Comparison of ENCODE assay signal across 9 mouse cellular contexts in the genomic region with DNA sequence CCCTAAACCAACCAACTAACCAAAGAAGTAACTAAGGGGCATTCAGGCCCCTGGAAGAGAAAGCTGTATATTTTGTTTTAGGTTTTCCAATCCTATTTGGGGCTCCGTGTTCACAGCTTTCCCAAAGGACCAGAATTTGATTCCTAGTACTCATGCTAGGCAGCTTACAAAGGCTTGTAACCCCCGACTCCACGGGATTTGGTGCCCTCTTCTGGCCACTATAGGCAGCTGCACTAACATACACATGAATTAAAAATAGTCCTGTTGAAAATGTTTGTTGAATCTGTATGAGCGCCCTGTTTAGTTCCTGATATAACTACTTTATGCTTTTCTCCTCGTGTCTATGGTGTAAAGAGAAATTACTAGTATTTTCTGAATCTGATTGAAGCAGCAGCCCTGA. TPM values are rescaled to one million over a fixed set of nuclear protein-coding genes. Genes with fewer than 3 reads are reported as not detected.
DNase-seq lines count a peak whose midpoint lies in the region; ATAC-seq and TF ChIP-seq lines count a peak whose summit lies in the region.
"Had no signal": no experiment of that assay in that cellular context is flagged by ENCODE, and none has a peak within 500 bp of the region (broad histone marks: within the 10 kb centered on the region; RNA-seq: fewer than 3 reads in every experiment).

No protein-coding gene starts in this region.

- WGBS in limb, embryonic 10.5 days = 12% methylated on average over 5 of the region's 5 CpGs

- peak overlapping the region in 1 of 3 experiments; percentile 3 for H3K4me3 ChIP-seq in CH12.LX (replicated peaks in 1 of 3; ENCODE audit: low read depth in 2 of 3, low read length in 2 of 3, poor library complexity in 1 of 3)
- no peak overlapping the region for H3K4me3 ChIP-seq in cortical plate, adult 2 months (ENCODE audit: insufficient read depth, low read length)
- H3K4me3 ChIP-seq in limb, embryonic 10.5 days = no peak overlapping the region
- H3K4me3 ChIP-seq: neural tube, embryonic 13.5 days had no signal

- ATAC-seq in Patski = no peak

- POLR2A ChIA-PET in Patski (lab: Charles Lee) = no interaction called here

- CTCF ChIA-PET in Patski (lab: Charles Lee) = interaction anchor here (0.8 to 5.7 kb wide), 6 partner anchors 11 to 105 kb away, joined by 3 to 60 read pairs (median 3); no protein-coding TSS in a partner anchor

- H3K27ac ChIP-seq in CH12.LX (ENCODE audit: insufficient read depth, low read depth) = no peak overlapping the region
- no peak overlapping the region for H3K27ac ChIP-seq in cortical plate, adult 2 months (ENCODE audit: insufficient read depth, low read length)
- H3K27ac ChIP-seq in limb, embryonic 10.5 days = no peak overlapping the region
- H3K27ac ChIP-seq: neural tube, embryonic 13.5 days had no signal

- TF ChIP-seq RAD21 in CH12.LX (IDR thresholded peaks at IDR 0.05; ENCODE audit: low read depth, low read length) = peak; percentile 74

- peak; percentile 55 to 74 for TF ChIP-seq CTCF in CH12.LX (conservative IDR thresholded peaks at IDR 0.05 in 1 of 2, IDR thresholded peaks at IDR 0.05 in 1 of 2; ENCODE audit: low read depth in 2 of 2, low read length in 2 of 2)
- peak; percentile 91 for TF ChIP-seq CTCF in Patski (IDR thresholded peaks at IDR 0.05)
- peak; percentile 61 for TF ChIP-seq CTCF in cortical plate, adult 2 months (IDR thresholded peaks at IDR 0.05; ENCODE audit: extremely low read depth, insufficient read depth, low read length)

- H3K79me2 ChIP-seq in CH12.LX (replicated peaks; ENCODE audit: control insufficient read depth, extremely low read depth, insufficient read depth, poor library complexity, severe bottlenecking) = no peaks in the 10 kb centered on the region

- no peak for TF ChIP-seq EP300 in CH12.LX (IDR thresholded peaks at IDR 0.05; ENCODE audit: low read length)

- H3K27me3 ChIP-seq in CH12.LX (replicated peaks) (no peaks in the 10 kb centered on the region), Patski (peaks cover 13% of the 10 kb centered on the region)
- H3K27me3 ChIP-seq in limb, embryonic 10.5 days (ENCODE audit: low read depth, poor library complexity, severe bottlenecking) = no peaks in the 10 kb centered on the region
- H3K27me3 ChIP-seq: neural tube, embryonic 13.5 days had no signal

- 0 out of 4 replicates have a peak, but pooled peaks cover 0 to 2% of the 10 kb centered on the region in 2 experiments for H3K4me1 ChIP-seq in CH12.LX (ENCODE audit: control insufficient read depth in 1 of 2, insufficient read depth in 2 of 2)
- no peaks in the 10 kb centered on the region for H3K4me1 ChIP-seq in cortical plate, adult 2 months (ENCODE audit: control insufficient read depth, insufficient read depth, low read length)
- no peaks in the 10 kb centered on the region for H3K4me1 ChIP-seq in limb, embryonic 10.5 days
- H3K4me1 ChIP-seq: neural tube, embryonic 13.5 days had no signal

- H3K36me3 ChIP-seq in CH12.LX (replicated peaks in 1 of 2; ENCODE audit: control insufficient read depth in 1 of 2, insufficient read depth in 1 of 2, low read length in 1 of 2) = no peaks in the 10 kb centered on the region
- no peaks in the 10 kb centered on the region for H3K36me3 ChIP-seq in limb, embryonic 10.5 days
- H3K36me3 ChIP-seq: neural tube, embryonic 13.5 days had no signal

- dilution Hi-C loops in CH12.LX (cut with MboI; ENCODE audit: extremely low pct_ligation_motif_present, extremely low pct_unique_long_range_greater_than_20kb, low sequenced_read_pairs) = no loop called here

- DNase-seq in kidney, adult 8-10 months = peak; percentile 21
- no peak for DNase-seq in kidney, adult 11 months
- peak; percentile 51 for DNase-seq in CH12.LX (ENCODE audit: extremely low read depth)
- DNase-seq in Patski (ENCODE audit: low read depth, low spot score) = no peak
- DNase-seq in limb, embryonic 10.5 days (ENCODE audit: low spot score) = peak; percentile 52
- DNase-seq in retina, postnatal 1 day = peak; percentile 69

- no peak for TF ChIP-seq POLR2A in CH12.LX (IDR thresholded peaks at IDR 0.05; ENCODE audit: low read depth, low read length)
- no peak for TF ChIP-seq POLR2A in cortical plate, adult 2 months (IDR thresholded peaks at IDR 0.05; ENCODE audit: extremely low read depth, insufficient read depth, low read length)

- H3K4me2 ChIP-seq in CH12.LX (ENCODE audit: insufficient read depth, low read depth, poor library complexity, severe bottlenecking) = peak overlapping the region; percentile 21; the same call in 1 of the 2 replicates
- H3K4me2 ChIP-seq: neural tube, embryonic 13.5 days had no signal

- H3K9me3 ChIP-seq in CH12.LX (replicated peaks; ENCODE audit: low read length) = no peaks in the 10 kb centered on the region
- H3K9me3 ChIP-seq in limb, embryonic 10.5 days (replicated peaks) = no peaks in the 10 kb centered on the region
- H3K9me3 ChIP-seq: neural tube, embryonic 13.5 days had no signal

- in situ Hi-C loops in CH12.LX (cut with MboI; ENCODE audit: low pct_ligation_motif_present, low pct_unique_long_range_greater_than_20kb, low sequenced_read_pairs) = loop anchor here (5.0 kb wide), 1 partner anchor 105 kb away; no protein-coding TSS in a partner anchor
- in situ Hi-C loops in Patski (cut with MboI; ENCODE audit: low pct_unique_long_range_greater_than_20kb) = loop anchor here (5.0 kb wide), 1 partner anchor 105 kb away; no protein-coding TSS in a partner anchor

- no peak overlapping the region for H3K9ac ChIP-seq in CH12.LX (ENCODE audit: insufficient read depth, low read depth)
- H3K9ac ChIP-seq: neural tube, embryonic 13.5 days had no signal

TF ChIP-seq in CH12.LX, 34 proteins besides CTCF, POLR2A, EP300 and RAD21:
- TF ChIP-seq SMC3 (IDR thresholded peaks at IDR 0.05; ENCODE audit: low read depth, low read length) (peak; percentile 61), UBTF (IDR thresholded peaks at IDR 0.05; ENCODE audit: low read depth, low read length) (no peak), ZC3H11A (IDR thresholded peaks at IDR 0.05; ENCODE audit: low read depth, low read length) (peak; percentile 20; the same call in 1 of the 2 replicates)

RNA-seq across cellular contexts. Expression of gene Glod5, which starts 1.1 kb away (rescaled TPM):
- total RNA-seq in CH12.LX (2012; rRNA removed) (not detected in 2 replicates), CH12.LX (2014; rRNA removed) (not detected in 2 replicates)
- polyA plus RNA-seq in CH12.LX (2012; ENCODE audit: insufficient read length, low read depth) (not detected in 2 replicates), Patski (2021) (3.2 TPM)
- polyA plus RNA-seq in cortical plate, adult 2 months (2012; rRNA removed) = 0.65 and 1.1 TPM in 2 replicates
- not detected in 2 replicates for polyA plus RNA-seq in limb, embryonic 10.5 days (2016; fragmentation: Nextera tagmentation; extraction: Ambion mirVana)
- total RNA-seq: hematopoietic stem cell, adult 5-6 weeks had no signal
- polyA plus RNA-seq: neural tube, embryonic 13.5 days had no signal

RNA-seq across cellular contexts. Expression of gene Gata1, which starts 39.3 kb away (rescaled TPM):
- total RNA-seq in CH12.LX (2012; rRNA removed) = 0.13 and 0.21 TPM in 2 replicates
- total RNA-seq in CH12.LX (2014; rRNA removed) = 0.23 TPM in 1 of 2 replicates, not detected in the other
- 0.25 and 0.43 TPM in 2 replicates for polyA plus RNA-seq in CH12.LX (2012; ENCODE audit: insufficient read length, low read depth)
- not detected for polyA plus RNA-seq in Patski (2021)
- not detected in 2 replicates for polyA plus RNA-seq in cortical plate, adult 2 months (2012; rRNA removed)
- 4.1 and 6.3 TPM in 2 replicates for polyA plus RNA-seq in limb, embryonic 10.5 days (2016; fragmentation: Nextera tagmentation; extraction: Ambion mirVana)

RNA-seq across cellular contexts. Expression of gene Suv39h1, which starts 57.4 kb away (rescaled TPM):
- total RNA-seq in CH12.LX (2012; rRNA removed) = 40.6 and 46.4 TPM in 2 replicates
- total RNA-seq in CH12.LX (2014; rRNA removed) = 71.5 and 73.7 TPM in 2 replicates
- 48.4 and 51.4 TPM in 2 replicates for polyA plus RNA-seq in CH12.LX (2012; ENCODE audit: insufficient read length, low read depth)
- 31.9 TPM for polyA plus RNA-seq in Patski (2021)
- 25.5 and 26.1 TPM in 2 replicates for polyA plus RNA-seq in cortical plate, adult 2 months (2012; rRNA removed)
- polyA plus RNA-seq in limb, embryonic 10.5 days (2016; fragmentation: Nextera tagmentation; extraction: Ambion mirVana) = 106 and 111 TPM in 2 replicates

Comparison
In these comparisons a context has a peak if more than half of its experiments do, and no peak if none do; other contexts are left out.
1. DNase-seq: peak in kidney, adult 8-10 months (2 of 2), CH12.LX (single experiment), limb, embryonic 10.5 days (single experiment) and retina, postnatal 1 day (single experiment); none in kidney, adult 11 months (single experiment) and Patski (single experiment).
2. Peak in every context shown above with its lines, with median percentiles within 50 percentile points of each other: CTCF ChIP-seq.